Mouse (Mus musculus) bone marrow, adult 2 months (tissue): ENCODE results near the gene Alcam. TPM values are rescaled to one million over a fixed set of nuclear protein-coding genes. Genes with fewer than 3 reads are reported as not detected.

Source experiments
- H3K27ac ChIP-seq: fragments of 200-500 bp; 2 replicates; pipeline ENCODE4 v1.5.1; 2012; ENCODE audit warnings: low read depth, mild to moderate bottlenecking, control low read depth, inconsistent platforms, low read length; ENCODE audit not compliant: control insufficient read depth, poor library complexity, insufficient read depth
- H3K4me1 ChIP-seq: fragments of 200-500 bp; 2 replicates; pipeline ENCODE4 v1.6.1; 2011; ENCODE audit warnings: low read length; ENCODE audit not compliant: control insufficient read depth, insufficient read depth
- H3K4me3 ChIP-seq: fragments of 200-500 bp; replicated peaks from 2 replicates; pipeline ENCODE3; 2011; ENCODE audit warnings: mild to moderate bottlenecking, low read depth, low read length, control low read depth; ENCODE audit not compliant: control insufficient read depth
- CTCF ChIP-seq: fragments of 200-500 bp; IDR thresholded peaks from 2 replicates; pipeline ENCODE4 v1.5.1; 2011; ENCODE audit warnings: low read length, control low read depth; ENCODE audit not compliant: control insufficient read depth, insufficient read depth
- POLR2A ChIP-seq: fragments of 200-500 bp; IDR thresholded peaks from 2 replicates; pipeline ENCODE4 v1.6.1; 2011; ENCODE audit warnings: low read depth, mild to moderate bottlenecking, control low read depth, low read length, borderline replicate concordance; ENCODE audit not compliant: control insufficient read depth
- WGBS: fragments of 180-500 bp; shearing (Covaris S2); methylation state at CpG from one replicate; pipeline ENCODE4 v1.1.7; 2018; 5-methylcytosine and 5-hydroxymethylcytosine counted together
- polyA plus RNA-seq: library from polyadenylated mRNA; stranded (reverse); fragments of >200 nt; gene quantifications from 2 replicates; pipeline ENCODE4 v1.2.4, GENCODE M21; 2011; ENCODE audit warnings: low replicate concordance; ENCODE audit not compliant: missing spikeins, insufficient read depth, insufficient read length

Gene Alcam
- polyA plus RNA-seq, 1 experiment = 4.0 TPM

DNA sequence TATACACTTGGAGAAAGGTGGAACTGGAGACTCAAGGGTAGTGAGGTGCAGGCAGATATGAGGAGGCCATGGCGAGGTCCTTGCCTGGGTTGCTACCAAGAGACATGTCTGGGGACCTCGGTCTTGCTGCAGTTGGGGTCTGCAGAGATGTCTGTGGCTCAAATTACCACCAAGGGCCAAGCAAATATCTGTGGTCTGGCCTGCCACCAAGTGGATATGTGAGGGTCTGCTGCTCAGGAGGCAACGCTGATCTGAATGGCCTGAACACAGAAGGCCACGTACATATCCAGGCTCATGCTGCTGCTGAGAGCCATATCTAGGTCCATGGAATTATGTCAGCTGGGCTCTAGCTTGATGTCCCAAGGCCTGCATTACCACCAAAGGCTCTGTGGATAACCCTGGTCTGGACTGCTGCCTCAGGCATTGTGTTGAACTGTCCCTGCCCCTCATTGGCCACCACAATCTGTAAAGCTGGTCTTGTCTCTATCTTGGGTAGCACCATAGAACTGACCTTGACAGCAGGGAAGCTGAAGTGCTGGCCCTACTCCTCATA lies 210.4 kb downstream of the Alcam start:
- H3K27ac ChIP-seq = no peak overlapping the region
- no peak for TF ChIP-seq CTCF
- TF ChIP-seq POLR2A = no peak
- WGBS = 78% methylated on average over 4 of the region's 4 CpGs
- no peaks in the 10 kb centered on the region for H3K4me1 ChIP-seq
- H3K4me3 ChIP-seq = no peak overlapping the region

DNA sequence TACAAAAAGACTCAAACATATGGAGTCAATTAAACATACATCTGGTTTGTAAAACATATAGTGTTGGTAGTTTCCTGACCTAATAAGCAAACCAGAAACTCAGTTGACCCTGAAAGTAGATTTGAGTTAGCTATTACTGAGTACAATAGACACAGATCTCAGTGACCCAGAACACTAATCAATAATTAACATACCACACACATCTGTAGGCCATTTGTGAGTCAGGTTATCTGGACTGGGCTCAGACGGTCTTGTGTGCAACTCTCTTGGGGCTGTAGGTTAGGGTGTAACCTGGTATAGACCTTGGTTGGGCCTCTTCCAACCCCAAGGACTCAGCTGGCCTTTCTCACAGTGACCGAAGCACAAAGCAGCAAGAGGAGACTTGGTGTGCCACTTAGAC lies 211.7 kb downstream of the Alcam start:
- no peak overlapping the region for H3K4me3 ChIP-seq
- no peaks in the 10 kb centered on the region for H3K4me1 ChIP-seq
- no peak overlapping the region for H3K27ac ChIP-seq
- WGBS = 81% methylated on average over 2 of the region's 2 CpGs
- TF ChIP-seq CTCF (no peak), POLR2A (no peak)

DNA sequence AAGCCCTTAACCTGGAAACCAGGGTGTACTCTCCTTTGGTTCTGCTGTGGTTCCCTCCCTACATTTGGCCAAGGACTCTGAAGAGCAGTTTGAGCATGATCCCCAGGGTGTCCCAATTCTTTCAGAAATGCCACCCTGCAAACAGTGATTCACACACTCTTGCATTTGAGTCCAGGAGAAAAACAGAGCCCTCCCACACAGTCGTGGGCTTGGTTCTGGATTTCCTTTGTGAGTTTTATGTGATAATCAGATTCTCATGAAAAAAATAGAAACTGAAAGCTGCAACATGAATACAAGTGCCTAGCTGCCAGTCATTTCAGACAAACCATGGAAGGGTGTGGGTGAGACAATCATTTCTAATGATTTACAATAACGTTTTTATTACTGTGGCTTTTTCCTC lies 223.9 kb downstream of the Alcam start:
- 30% methylated on average over 2 of the region's 2 CpGs for WGBS
- Histone ChIP-seq H3K4me1 (no peaks in the 10 kb centered on the region), H3K27ac (no peak overlapping the region), H3K4me3 (no peak overlapping the region)
- TF ChIP-seq POLR2A (no peak), CTCF (no peak)

DNA sequence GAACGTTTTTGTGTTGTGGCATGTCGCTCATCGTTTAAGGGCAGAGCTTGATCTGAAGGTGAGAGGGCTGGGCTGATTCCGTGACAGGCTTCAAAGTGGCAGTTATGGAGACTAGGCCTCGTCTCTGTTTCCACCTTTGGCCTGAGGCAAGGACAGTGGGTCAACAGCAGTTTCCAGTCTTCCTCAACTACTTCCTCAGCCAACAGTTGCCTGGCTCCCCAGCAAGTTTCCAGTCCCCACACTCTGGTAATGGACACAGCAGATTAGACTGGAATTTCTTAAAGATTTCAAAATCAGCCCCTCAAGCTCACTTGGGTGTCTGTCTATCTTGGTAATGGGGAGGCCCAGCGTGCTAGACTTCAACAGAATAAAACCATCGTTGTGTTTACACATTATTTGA lies 224.4 kb downstream of the Alcam start:
- no peaks in the 10 kb centered on the region for H3K4me1 ChIP-seq
- TF ChIP-seq POLR2A = no peak
- no peak for TF ChIP-seq CTCF
- H3K4me3 ChIP-seq = no peak overlapping the region
- no peak overlapping the region for H3K27ac ChIP-seq
- WGBS = 79% methylated on average over 7 of the region's 7 CpGs

DNA sequence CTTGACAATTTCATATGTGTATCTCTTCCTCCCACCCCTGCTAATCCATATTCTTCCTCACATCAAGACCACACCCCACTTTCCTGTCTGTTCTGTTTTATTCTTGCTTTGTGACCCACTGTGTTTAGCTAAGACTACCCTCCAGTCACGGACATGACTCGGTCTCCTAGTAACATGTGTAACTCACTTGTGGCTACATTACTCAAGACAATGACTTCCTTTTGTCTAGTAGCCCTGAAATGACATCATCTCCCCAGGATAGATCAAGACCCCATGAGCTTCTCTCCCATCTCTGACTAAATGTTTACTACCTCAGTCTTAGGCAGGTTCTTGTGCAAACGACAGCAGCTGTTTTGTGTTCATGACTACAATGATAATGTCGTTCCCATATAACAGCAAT lies 231.0 kb downstream of the Alcam start:
- Histone ChIP-seq H3K4me3 (no peak overlapping the region), H3K4me1 (no peaks in the 10 kb centered on the region), H3K27ac (no peak overlapping the region)
- 47% methylated on average over 4 of the region's 4 CpGs for WGBS
- no peak for TF ChIP-seq POLR2A
- no peak for TF ChIP-seq CTCF

DNA sequence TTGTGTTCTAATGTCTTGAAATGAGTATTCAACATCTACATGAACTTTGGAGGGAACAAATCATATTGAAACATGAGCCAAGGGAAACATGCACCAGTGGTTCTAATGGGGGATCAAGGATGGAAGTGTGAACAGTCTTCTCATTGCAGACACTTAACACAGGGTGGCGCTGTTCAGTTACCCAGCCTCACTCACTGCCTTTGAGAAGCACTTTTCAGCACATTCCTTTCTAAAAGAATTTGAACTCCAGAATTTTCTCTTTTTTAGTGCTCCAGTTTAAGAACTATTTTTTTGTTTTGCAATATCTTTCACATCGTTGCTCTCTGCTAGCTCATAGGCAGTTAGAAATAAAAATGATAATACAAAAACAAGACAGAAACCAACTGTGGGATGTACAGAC lies 234.8 kb downstream of the Alcam start:
- Histone ChIP-seq H3K4me3 (no peak overlapping the region), H3K4me1 (no peaks in the 10 kb centered on the region), H3K27ac (no peak overlapping the region)
- TF ChIP-seq POLR2A = no peak
- TF ChIP-seq CTCF = peak; percentile 42
- 26% methylated on average over 2 of the region's 2 CpGs for WGBS

DNA sequence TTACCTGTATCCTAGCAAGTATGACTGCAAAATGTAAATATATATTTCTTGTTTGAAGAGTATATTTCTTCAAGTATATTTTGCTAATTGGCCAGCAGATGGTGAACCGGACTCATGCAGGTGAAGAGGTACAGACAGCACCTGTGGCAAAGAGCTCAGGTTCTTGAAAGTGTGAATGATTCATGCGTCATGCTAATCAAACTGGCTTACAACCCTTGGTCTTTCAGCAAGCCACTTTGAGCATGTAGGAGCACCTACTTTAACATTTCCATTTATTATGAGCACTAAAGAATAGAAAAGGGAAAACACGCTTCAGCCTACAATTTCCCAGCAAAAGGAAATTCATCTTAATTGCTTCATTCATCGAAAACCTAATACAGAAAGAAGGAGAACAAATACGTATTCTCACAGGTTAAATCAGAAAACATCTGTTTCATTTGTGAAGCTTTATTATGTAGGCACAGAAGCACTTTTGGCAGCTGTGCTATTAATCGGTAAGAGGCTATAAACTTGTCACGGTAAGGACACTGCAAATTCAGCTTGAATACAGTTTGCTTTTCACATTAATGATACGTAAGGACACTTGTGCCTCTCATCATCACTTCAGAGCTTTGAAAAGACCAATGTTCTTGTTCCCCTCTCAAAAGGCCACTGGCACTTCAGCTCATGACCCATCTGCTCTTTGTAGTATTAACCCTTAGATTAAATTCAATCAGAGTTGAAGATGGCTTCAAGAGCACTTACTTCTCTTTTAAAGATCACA lies 242.8 kb downstream of the Alcam start:
- TF ChIP-seq POLR2A = no peak
- TF ChIP-seq CTCF = no peak
- Histone ChIP-seq H3K27ac (no peak overlapping the region), H3K4me1 (no peaks in the 10 kb centered on the region), H3K4me3 (no peak overlapping the region)
- WGBS = 89% methylated on average over 8 of the region's 8 CpGs

DNA sequence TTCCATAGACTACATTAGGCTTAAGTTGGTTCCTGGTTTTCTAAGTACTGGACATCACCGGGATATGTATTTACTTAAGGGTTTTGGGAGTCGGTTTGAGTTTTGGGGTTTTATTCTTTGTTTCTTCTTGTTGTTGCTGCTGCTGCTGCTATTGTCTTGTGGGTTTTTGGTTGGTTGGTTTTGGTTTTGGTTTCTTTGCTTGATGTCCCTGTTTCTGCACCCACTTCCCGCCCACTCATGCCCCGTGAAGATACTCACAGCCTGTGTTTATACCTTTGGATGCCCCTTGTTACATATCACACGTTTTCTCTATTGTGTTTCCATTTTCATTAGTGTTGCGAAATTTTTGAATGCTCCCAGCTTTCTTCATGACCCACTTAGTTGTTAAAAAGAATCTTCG lies 253.8 kb downstream of the Alcam start:
- Histone ChIP-seq H3K4me1 (no peaks in the 10 kb centered on the region), H3K4me3 (no peak overlapping the region), H3K27ac (no peak overlapping the region)
- 72% methylated on average over 7 of the region's 7 CpGs for WGBS
- TF ChIP-seq CTCF (no peak), POLR2A (no peak)
